Mouse (Mus musculus) lung, postnatal 0 days (tissue): ENCODE measurements at regions not wholly inside any gene's neighbourhood (a gene's known extent, or its start where the extent isn't known, plus 50 kb on each side); places are given as distances from the start of the nearest gene placed in this dataset.

Experiments used
- CTCF ChIP-seq: IDR thresholded peaks from 2 replicates; pipeline ENCODE4 v1.5.1; 2016; ENCODE audit warnings: antibody characterized with exemption, mild to moderate bottlenecking
- EP300 ChIP-seq: IDR thresholded peaks from 2 replicates; pipeline ENCODE4 v1.6.1; 2016; ENCODE audit warnings: antibody characterized with exemption, mild to moderate bottlenecking, control low read depth

- TF ChIP-seq EP300 (no peak), CTCF (no peak)
These were observed 710.9 kb upstream of the Zfp386 start for GRCm38 (mm10) chr12:115336594-115336993.
